Mouse (Mus musculus): ENCODE results near the gene Tspan10.

GRCm38 (mm10) chr11:120444106-120444505 lies 1.7 kb downstream of the Tspan10 start:
- TF ChIP-seq CTCF (IDR thresholded peaks at IDR 0.05) (no peak), EP300 (IDR thresholded peaks at IDR 0.05) (no peak)
